Mouse (Mus musculus): ENCODE data around the gene 2900026A02Rik. TPM values are rescaled to one million over a fixed set of nuclear protein-coding genes. Genes with fewer than 3 reads are reported as not detected.

2900026A02Rik gene
- polyA plus RNA-seq, 1 experiment from 2014 or later: 2.7 TPM

DNA sequence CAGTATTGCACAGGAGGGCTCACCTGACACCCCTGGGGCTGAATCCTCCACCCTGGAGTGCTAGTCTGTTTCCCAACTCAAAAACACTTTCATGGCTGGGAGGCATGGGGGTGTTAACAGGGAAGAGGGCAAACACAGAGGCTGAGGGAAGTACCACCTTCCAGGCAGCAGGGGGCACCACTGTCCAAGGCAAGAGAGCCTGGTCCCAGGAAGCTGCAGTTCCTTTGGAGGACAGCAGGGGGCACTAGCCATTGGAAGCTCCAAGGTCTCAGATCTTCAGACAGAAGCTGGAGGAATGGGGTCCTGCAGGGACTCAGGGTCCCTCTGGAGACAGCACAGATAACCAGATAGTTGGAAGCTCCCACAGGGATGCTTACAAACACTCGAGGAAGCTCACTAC is 121.5 kb downstream of the 2900026A02Rik start:
- TF ChIP-seq EP300 (IDR thresholded peaks at IDR 0.05; ENCODE audit: low read depth): no peak
- peak; percentile 100 for TF ChIP-seq CTCF (IDR thresholded peaks at IDR 0.05; ENCODE audit: low read depth)
- DNase-seq: peak; percentile 90
- Histone ChIP-seq H3K4me3 (ENCODE audit: low read depth, low read length) (no peak overlapping the region), H3K4me2 (ENCODE audit: low read depth, low read length) (no peak overlapping the region), H3K9me3 (ENCODE audit: low read length) (no peaks in the 10 kb centered on the region), H3K27ac (ENCODE audit: low read depth) (no peak overlapping the region), H3K9ac (replicated peaks) (no peak overlapping the region), H3K27me3 (ENCODE audit: insufficient read depth, low read length) (no peaks in the 10 kb centered on the region), H3K4me1 (ENCODE audit: insufficient read depth) (no peaks in the 10 kb centered on the region), H3K36me3 (replicated peaks; ENCODE audit: insufficient read depth, low read length) (peaks cover 11% of the 10 kb centered on the region; the same call in 1 of the 2 replicates)
- ATAC-seq: peak; percentile 75
- 44% methylated on average over 1 of the region's 1 CpGs for WGBS (ENCODE audit: insufficient replicate concordance)

DNA sequence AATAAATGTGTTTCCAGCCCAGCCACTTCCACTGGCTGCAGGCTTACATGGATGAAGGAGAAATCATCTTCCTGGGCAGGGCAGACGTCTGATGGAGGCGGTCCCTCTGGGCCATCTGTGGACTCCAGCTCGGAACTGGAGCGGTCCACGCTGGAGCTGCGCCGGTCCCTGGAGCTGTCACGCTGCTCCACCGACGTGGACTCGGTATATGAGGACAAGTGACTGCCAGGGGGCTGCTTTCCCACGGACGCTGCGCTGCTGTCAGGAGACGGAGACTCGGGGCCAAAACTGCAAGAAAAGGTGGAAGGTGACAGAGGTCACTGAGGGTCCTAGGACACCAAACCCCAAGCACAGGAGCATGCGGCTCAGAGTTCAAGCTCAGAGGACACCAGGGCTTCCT is 123.5 kb downstream of the 2900026A02Rik start:
- TF ChIP-seq CTCF (IDR thresholded peaks at IDR 0.05; ENCODE audit: low read depth) (no peak), EP300 (IDR thresholded peaks at IDR 0.05; ENCODE audit: low read depth) (no peak)
- Histone ChIP-seq H3K27me3 (ENCODE audit: insufficient read depth, low read length) (no peaks in the 10 kb centered on the region), H3K27ac (ENCODE audit: low read depth) (no peak overlapping the region), H3K36me3 (replicated peaks; ENCODE audit: insufficient read depth, low read length) (peaks cover 13% of the 10 kb centered on the region; the same call in 1 of the 2 replicates), H3K9ac (replicated peaks) (no peak overlapping the region), H3K4me2 (ENCODE audit: low read depth, low read length) (no peak overlapping the region), H3K4me1 (ENCODE audit: insufficient read depth) (no peaks in the 10 kb centered on the region), H3K4me3 (ENCODE audit: low read depth, low read length) (no peak overlapping the region), H3K9me3 (ENCODE audit: low read length) (no peaks in the 10 kb centered on the region)
- DNase-seq (no peak), ATAC-seq (no peak)
- 84% methylated on average over 17 of the region's 17 CpGs for WGBS (ENCODE audit: insufficient replicate concordance)

GRCm38 (mm10) chr5:113095456-113095855 is 125.6 kb downstream of the 2900026A02Rik start:
- peaks cover 27% of the 10 kb centered on the region for H3K36me3 ChIP-seq (replicated peaks; ENCODE audit: insufficient read depth, low read length)
- ATAC-seq: no peak
- no peak for TF ChIP-seq CTCF (IDR thresholded peaks at IDR 0.05; ENCODE audit: low read depth)
- no peak for TF ChIP-seq EP300 (IDR thresholded peaks at IDR 0.05; ENCODE audit: low read depth)
- 87% methylated on average over 18 of the region's 18 CpGs for WGBS (ENCODE audit: insufficient replicate concordance)
- H3K9ac ChIP-seq (replicated peaks): no peak overlapping the region
- no peak for DNase-seq
- H3K4me2 ChIP-seq (ENCODE audit: low read depth, low read length): no peak overlapping the region
- H3K27me3 ChIP-seq (ENCODE audit: insufficient read depth, low read length): no peaks in the 10 kb centered on the region
- no peaks in the 10 kb centered on the region for H3K4me1 ChIP-seq (ENCODE audit: insufficient read depth)
- H3K9me3 ChIP-seq (ENCODE audit: low read length): no peaks in the 10 kb centered on the region
- no peak overlapping the region for H3K27ac ChIP-seq (ENCODE audit: low read depth)
- no peak overlapping the region for H3K4me3 ChIP-seq (ENCODE audit: low read depth, low read length)

DNA sequence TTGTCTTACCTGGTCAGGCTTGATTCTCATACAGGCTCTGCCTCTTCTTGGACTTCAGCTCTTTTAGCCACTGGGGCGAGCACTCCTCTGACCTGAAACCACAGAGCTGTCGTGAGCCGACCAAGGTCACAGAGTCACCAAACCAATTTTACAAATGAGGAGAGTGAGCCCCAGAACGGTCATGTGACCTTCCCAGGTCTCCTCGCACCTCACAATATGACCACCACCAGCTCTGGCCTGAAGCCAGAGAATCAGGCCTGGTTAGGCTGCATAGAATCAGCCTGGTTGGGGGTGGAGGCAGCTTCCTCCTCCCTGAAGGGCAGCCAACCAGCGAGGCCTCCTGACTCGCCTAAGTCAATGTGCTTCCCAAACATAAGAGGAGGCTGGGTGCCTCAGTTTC is 128.6 kb downstream of the 2900026A02Rik start:
- H3K27ac ChIP-seq (ENCODE audit: low read depth): no peak overlapping the region
- H3K36me3 ChIP-seq (replicated peaks; ENCODE audit: insufficient read depth, low read length): peaks cover 26% of the 10 kb centered on the region
- no peak overlapping the region for H3K4me3 ChIP-seq (ENCODE audit: low read depth, low read length)
- H3K9me3 ChIP-seq (ENCODE audit: low read length): no peaks in the 10 kb centered on the region
- DNase-seq (no peak), ATAC-seq (no peak)
- H3K27me3 ChIP-seq (ENCODE audit: insufficient read depth, low read length): no peaks in the 10 kb centered on the region
- H3K9ac ChIP-seq (replicated peaks): no peak overlapping the region
- 75% methylated on average over 7 of the region's 7 CpGs for WGBS (ENCODE audit: insufficient replicate concordance)
- no peak for TF ChIP-seq CTCF (IDR thresholded peaks at IDR 0.05; ENCODE audit: low read depth)
- no peak overlapping the region for H3K4me2 ChIP-seq (ENCODE audit: low read depth, low read length)
- no peaks in the 10 kb centered on the region for H3K4me1 ChIP-seq (ENCODE audit: insufficient read depth)

GRCm38 (mm10) chr5:113091162-113091561 is 129.9 kb downstream of the 2900026A02Rik start:
- Histone ChIP-seq H3K9ac (replicated peaks) (no peak overlapping the region), H3K27ac (ENCODE audit: low read depth) (no peak overlapping the region), H3K36me3 (replicated peaks; ENCODE audit: insufficient read depth, low read length) (peaks cover 26% of the 10 kb centered on the region), H3K4me1 (ENCODE audit: insufficient read depth) (no peaks in the 10 kb centered on the region), H3K4me2 (ENCODE audit: low read depth, low read length) (no peak overlapping the region), H3K4me3 (ENCODE audit: low read depth, low read length) (no peak overlapping the region), H3K9me3 (ENCODE audit: low read length) (no peaks in the 10 kb centered on the region), H3K27me3 (ENCODE audit: insufficient read depth, low read length) (no peaks in the 10 kb centered on the region)
- TF ChIP-seq EP300 (IDR thresholded peaks at IDR 0.05; ENCODE audit: low read depth): no peak
- peak; percentile 81 for TF ChIP-seq CTCF (IDR thresholded peaks at IDR 0.05; ENCODE audit: low read depth)
- 61% methylated on average over 5 of the region's 5 CpGs for WGBS (ENCODE audit: insufficient replicate concordance)
- ATAC-seq: peak; percentile 19; the same call in 1 of the 2 replicates
- peak; percentile 49 for DNase-seq

DNA sequence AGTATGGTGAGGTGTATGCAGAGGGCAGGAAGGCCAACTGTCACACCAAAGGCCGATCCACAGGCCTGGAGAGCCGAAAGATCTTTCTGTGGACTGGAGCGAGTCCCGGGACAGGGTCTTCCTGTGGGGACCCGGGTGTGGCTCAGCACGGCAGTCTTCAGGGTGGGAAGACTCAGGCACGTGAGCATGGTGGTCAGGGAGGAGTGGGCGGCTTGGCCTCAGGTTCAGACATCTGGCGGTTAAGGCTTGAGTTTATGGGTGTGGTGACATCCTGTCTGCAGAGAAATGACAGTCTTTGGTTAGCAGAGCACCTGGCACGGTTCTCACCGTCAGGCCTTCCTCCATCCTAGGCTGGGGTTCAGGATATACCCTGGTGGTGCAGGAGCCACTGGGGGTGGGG is 130.3 kb downstream of the 2900026A02Rik start:
- Histone ChIP-seq H3K9ac (replicated peaks) (no peak overlapping the region), H3K4me2 (ENCODE audit: low read depth, low read length) (no peak overlapping the region), H3K9me3 (ENCODE audit: low read length) (no peaks in the 10 kb centered on the region), H3K27me3 (ENCODE audit: insufficient read depth, low read length) (no peaks in the 10 kb centered on the region), H3K4me1 (ENCODE audit: insufficient read depth) (no peaks in the 10 kb centered on the region), H3K36me3 (replicated peaks; ENCODE audit: insufficient read depth, low read length) (peaks cover 26% of the 10 kb centered on the region), H3K4me3 (ENCODE audit: low read depth, low read length) (no peak overlapping the region), H3K27ac (ENCODE audit: low read depth) (no peak overlapping the region)
- TF ChIP-seq CTCF (IDR thresholded peaks at IDR 0.05; ENCODE audit: low read depth) (no peak), EP300 (IDR thresholded peaks at IDR 0.05; ENCODE audit: low read depth) (no peak)
- ATAC-seq: no peak
- no peak for DNase-seq
- WGBS (ENCODE audit: insufficient replicate concordance): 81% methylated on average over 11 of the region's 11 CpGs
